Mouse (Mus musculus): ENCODE data around the gene Ccdc34. TPM values are rescaled to one million over a fixed set of nuclear protein-coding genes. Genes with fewer than 3 reads are reported as not detected.
A peak's percentile ranks its signal among the peaks of the same experiment; 100 is the strongest.

Gene Ccdc34
- polyA plus RNA-seq, 1 experiment from 2014 or later, result 37.0 TPM

DNA sequence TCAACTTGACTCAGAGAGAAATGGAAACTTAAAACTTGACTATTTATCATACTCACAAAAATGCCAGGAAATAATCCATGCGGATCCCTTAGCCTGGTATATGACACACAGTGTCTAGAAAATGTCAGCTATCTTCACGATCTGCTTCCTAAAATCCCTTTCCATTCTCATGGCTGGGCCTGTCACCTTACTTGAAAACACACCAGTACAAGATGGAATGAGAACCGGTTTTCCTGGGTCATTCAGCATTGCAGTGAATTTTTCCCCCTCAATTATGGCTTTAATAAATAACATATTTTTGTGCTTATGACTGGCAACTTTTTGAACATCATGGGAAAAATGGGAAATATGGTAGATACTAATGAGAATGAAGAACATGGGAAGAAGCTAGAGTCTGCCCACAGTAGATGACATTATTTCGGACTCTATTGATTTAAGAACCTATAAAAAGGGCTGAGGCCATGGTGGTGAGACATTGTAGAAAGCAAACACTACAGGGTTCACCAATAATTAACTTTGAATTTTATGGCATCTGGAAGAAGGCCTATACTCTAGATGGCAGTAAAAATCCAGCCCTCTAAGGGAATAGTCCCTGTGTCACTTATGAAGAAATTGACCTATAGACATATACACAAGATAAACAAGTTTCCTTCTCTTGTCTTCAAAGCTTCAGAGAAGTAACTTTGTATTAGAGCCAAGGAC is 171.2 kb downstream of the Ccdc34 start:
- H3K9ac ChIP-seq (ENCODE audit: low read length), result no peak overlapping the region
- H3K4me3 ChIP-seq (replicated peaks; ENCODE audit: low read length), result no peak overlapping the region
- H3K27me3 ChIP-seq (ENCODE audit: control insufficient read depth, insufficient read depth, low read length), result no peaks in the 10 kb centered on the region
- 0 out of 2 replicates have a peak overlapping the region, but pooled peaks have one; percentile 36 for H3K27ac ChIP-seq (ENCODE audit: low read length)
- H3K9me3 ChIP-seq (replicated peaks; ENCODE audit: control insufficient read depth, low read length), result no peaks in the 10 kb centered on the region
- peaks cover 30% of the 10 kb centered on the region for H3K4me1 ChIP-seq (ENCODE audit: control insufficient read depth, insufficient read depth, low read length)
- WGBS, result 68% methylated on average over 4 of the region's 4 CpGs
- no peak for ATAC-seq (ENCODE audit: insufficient read depth, low FRiP score)
- no peak overlapping the region for H3K4me2 ChIP-seq (ENCODE audit: low read depth, low read length)
- H3K36me3 ChIP-seq (ENCODE audit: control insufficient read depth, insufficient read depth, low read length), result no peaks in the 10 kb centered on the region

DNA sequence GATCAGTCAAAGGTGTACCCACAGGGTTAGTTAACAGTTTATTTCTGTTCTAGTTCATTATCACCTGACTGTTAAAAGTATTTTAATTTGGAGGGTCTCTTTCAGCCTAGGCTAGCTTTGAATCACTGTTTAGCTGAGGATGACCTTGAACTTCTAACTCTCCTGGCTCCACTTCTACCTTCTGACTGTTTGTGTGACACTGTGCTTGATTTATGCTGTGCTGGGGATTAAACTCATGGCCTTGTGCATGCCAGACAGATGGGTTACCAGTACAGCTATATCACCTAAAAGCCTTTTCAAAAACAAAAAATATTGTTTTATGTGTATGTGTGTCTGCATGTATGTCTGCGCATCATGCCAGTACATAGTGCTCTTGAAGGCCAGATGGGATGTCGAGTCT is 172.8 kb downstream of the Ccdc34 start:
- H3K27ac ChIP-seq (ENCODE audit: low read length), result no peak overlapping the region
- no peaks in the 10 kb centered on the region for H3K27me3 ChIP-seq (ENCODE audit: control insufficient read depth, insufficient read depth, low read length)
- H3K4me2 ChIP-seq (ENCODE audit: low read depth, low read length), result no peak overlapping the region
- no peak overlapping the region for H3K4me3 ChIP-seq (replicated peaks; ENCODE audit: low read length)
- no peaks in the 10 kb centered on the region for H3K9me3 ChIP-seq (replicated peaks; ENCODE audit: control insufficient read depth, low read length)
- no peaks in the 10 kb centered on the region for H3K36me3 ChIP-seq (ENCODE audit: control insufficient read depth, insufficient read depth, low read length)
- H3K4me1 ChIP-seq (ENCODE audit: control insufficient read depth, insufficient read depth, low read length), result peaks cover 30% of the 10 kb centered on the region
- ATAC-seq (ENCODE audit: insufficient read depth, low FRiP score), result no peak
- no peak overlapping the region for H3K9ac ChIP-seq (ENCODE audit: low read length)
- 91% methylated on average over 2 of the region's 2 CpGs for WGBS

DNA sequence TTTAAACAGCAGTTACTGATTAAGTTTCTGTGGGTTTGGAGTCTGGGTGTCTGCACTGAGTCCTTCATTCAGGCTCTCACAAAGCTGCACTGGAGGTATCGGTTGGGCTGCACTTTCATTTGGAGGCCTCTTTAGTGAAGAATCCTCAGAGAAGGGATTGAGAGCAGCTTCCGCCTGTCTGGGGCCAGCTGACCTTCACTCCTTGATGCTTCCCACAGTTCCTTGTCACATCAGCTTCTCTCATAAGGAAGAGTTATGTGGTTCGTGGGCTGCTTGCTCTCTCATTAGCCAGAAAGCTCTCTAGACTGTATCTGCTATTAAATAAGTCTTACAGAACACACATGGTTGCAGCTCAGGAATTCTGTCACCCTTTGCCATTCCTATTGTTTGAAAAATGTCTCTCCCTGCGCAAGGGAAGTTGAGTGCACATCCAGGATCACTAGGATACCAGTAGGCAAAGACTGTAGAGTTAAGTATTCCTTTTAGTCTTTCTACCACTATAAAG is 173.6 kb downstream of the Ccdc34 start:
- peak overlapping the region; percentile 37; the same call in 1 of the 2 replicates for H3K9ac ChIP-seq (ENCODE audit: low read length)
- H3K27me3 ChIP-seq (ENCODE audit: control insufficient read depth, insufficient read depth, low read length), result no peaks in the 10 kb centered on the region
- ATAC-seq (ENCODE audit: insufficient read depth, low FRiP score), result no peak
- WGBS, result 44% methylated on average over 4 of the region's 4 CpGs
- peaks cover 30% of the 10 kb centered on the region for H3K4me1 ChIP-seq (ENCODE audit: control insufficient read depth, insufficient read depth, low read length)
- no peaks in the 10 kb centered on the region for H3K36me3 ChIP-seq (ENCODE audit: control insufficient read depth, insufficient read depth, low read length)
- peak overlapping the region; percentile 89 for H3K27ac ChIP-seq (ENCODE audit: low read length)
- H3K4me2 ChIP-seq (ENCODE audit: low read depth, low read length), result 0 out of 2 replicates have a peak overlapping the region, but pooled peaks have one; percentile 40
- no peaks in the 10 kb centered on the region for H3K9me3 ChIP-seq (replicated peaks; ENCODE audit: control insufficient read depth, low read length)
- no peak overlapping the region for H3K4me3 ChIP-seq (replicated peaks; ENCODE audit: low read length)

DNA sequence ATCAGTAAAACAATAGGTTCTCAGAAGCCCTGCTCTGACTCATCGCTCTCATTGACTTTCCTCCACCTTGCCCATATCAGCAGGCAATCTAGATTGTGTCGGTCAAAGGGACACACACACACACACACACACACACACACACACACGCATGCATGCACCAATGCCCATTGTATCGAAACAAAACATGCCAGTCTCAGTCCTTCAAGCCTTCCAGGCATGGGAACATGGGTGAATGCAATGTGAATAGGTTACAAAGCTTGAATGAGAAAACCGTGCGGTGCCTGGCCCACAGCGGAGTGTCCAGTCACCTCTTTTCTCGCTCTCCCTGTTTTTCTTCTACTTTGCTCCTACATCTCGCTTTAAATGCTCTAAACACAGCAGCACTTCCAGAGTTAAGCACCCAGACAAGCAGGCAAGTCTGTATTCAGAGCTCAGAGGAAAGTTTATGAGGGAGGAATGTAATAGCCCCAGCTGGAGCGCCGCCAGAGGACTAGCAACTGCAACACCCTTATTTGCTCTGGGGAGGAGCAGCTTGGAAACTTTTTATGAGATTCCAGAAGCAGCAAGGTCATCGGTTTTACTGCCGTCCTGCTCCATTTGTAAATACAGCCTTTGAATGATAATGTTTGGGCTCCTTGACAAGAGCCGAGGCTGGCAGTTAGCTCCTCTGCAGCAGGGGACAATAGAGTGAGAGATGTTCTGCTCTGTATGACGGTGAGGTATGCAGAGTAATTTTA is 174.5 kb downstream of the Ccdc34 start:
- Histone ChIP-seq H3K9ac (ENCODE audit: low read length) (peak overlapping the region; percentile 36; the same call in 1 of the 2 replicates), H3K4me3 (replicated peaks; ENCODE audit: low read length) (peak overlapping the region; percentile 18), H3K4me2 (ENCODE audit: low read depth, low read length) (peak overlapping the region; percentile 40), H3K9me3 (replicated peaks; ENCODE audit: control insufficient read depth, low read length) (no peaks in the 10 kb centered on the region), H3K27me3 (ENCODE audit: control insufficient read depth, insufficient read depth, low read length) (no peaks in the 10 kb centered on the region), H3K36me3 (ENCODE audit: control insufficient read depth, insufficient read depth, low read length) (no peaks in the 10 kb centered on the region), H3K4me1 (ENCODE audit: control insufficient read depth, insufficient read depth, low read length) (peaks cover 24% of the 10 kb centered on the region), H3K27ac (ENCODE audit: low read length) (peak overlapping the region; percentile 89)
- peak; percentile 82 for ATAC-seq (ENCODE audit: insufficient read depth, low FRiP score)
- whole genome bisulfite sequencing, result 16% methylated on average over 15 of the region's 15 CpGs

GRCm38 (mm10) chr2:110192702-110193312 is 175.2 kb downstream of the Ccdc34 start:
- peak; percentile 44; the same call in 1 of the 2 replicates for ATAC-seq (ENCODE audit: insufficient read depth, low FRiP score)
- Histone ChIP-seq H3K4me1 (ENCODE audit: control insufficient read depth, insufficient read depth, low read length) (peaks cover 24% of the 10 kb centered on the region), H3K9ac (ENCODE audit: low read length) (no peak overlapping the region), H3K27me3 (ENCODE audit: control insufficient read depth, insufficient read depth, low read length) (no peaks in the 10 kb centered on the region), H3K9me3 (replicated peaks; ENCODE audit: control insufficient read depth, low read length) (no peaks in the 10 kb centered on the region), H3K4me3 (replicated peaks; ENCODE audit: low read length) (0 out of 2 replicates have a peak overlapping the region, but pooled peaks have one; percentile 18), H3K36me3 (ENCODE audit: control insufficient read depth, insufficient read depth, low read length) (no peaks in the 10 kb centered on the region), H3K4me2 (ENCODE audit: low read depth, low read length) (peak overlapping the region; percentile 40), H3K27ac (ENCODE audit: low read length) (peak overlapping the region; percentile 89)
- 24% methylated on average over 3 of the region's 3 CpGs for WGBS

DNA sequence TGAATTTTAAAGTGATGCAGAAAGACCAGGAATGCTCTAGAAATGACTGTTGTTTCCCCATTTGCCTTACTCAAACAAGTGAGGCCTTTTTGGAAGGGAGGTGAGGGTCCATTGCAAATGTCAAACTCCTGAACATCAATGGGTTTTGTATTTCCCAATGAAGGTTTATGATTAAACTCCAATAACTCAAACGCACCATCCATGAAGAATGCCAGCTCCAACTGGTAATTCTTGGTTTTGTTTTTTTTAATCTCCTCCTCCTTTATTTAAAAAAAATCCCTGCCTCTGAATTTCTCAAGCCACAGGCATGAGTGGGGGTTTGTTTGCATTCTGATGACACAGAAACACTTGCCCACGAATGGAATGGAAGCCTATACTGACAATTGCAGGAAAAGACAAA is 178.9 kb downstream of the Ccdc34 start:
- Histone ChIP-seq H3K4me2 (ENCODE audit: low read depth, low read length) (no peak overlapping the region), H3K36me3 (ENCODE audit: control insufficient read depth, insufficient read depth, low read length) (no peaks in the 10 kb centered on the region), H3K9ac (ENCODE audit: low read length) (no peak overlapping the region), H3K27me3 (ENCODE audit: control insufficient read depth, insufficient read depth, low read length) (no peaks in the 10 kb centered on the region), H3K9me3 (replicated peaks; ENCODE audit: control insufficient read depth, low read length) (no peaks in the 10 kb centered on the region), H3K27ac (ENCODE audit: low read length) (no peak overlapping the region), H3K4me1 (ENCODE audit: control insufficient read depth, insufficient read depth, low read length) (peaks cover 18% of the 10 kb centered on the region), H3K4me3 (replicated peaks; ENCODE audit: low read length) (no peak overlapping the region)
- 67% methylated on average over 2 of the region's 2 CpGs for WGBS
- no peak for ATAC-seq (ENCODE audit: insufficient read depth, low FRiP score)

GRCm38 (mm10) chr2:110199648-110200047 is 182.0 kb downstream of the Ccdc34 start:
- ATAC-seq (ENCODE audit: insufficient read depth, low FRiP score), result no peak
- WGBS, result 21% methylated on average over 1 of the region's 1 CpGs
- 0 out of 2 replicates have a peak, but pooled peaks cover 3% of the 10 kb centered on the region for H3K4me1 ChIP-seq (ENCODE audit: control insufficient read depth, insufficient read depth, low read length)

GRCm38 (mm10) chr2:110201770-110202169 is 184.2 kb downstream of the Ccdc34 start:
- no peak overlapping the region for H3K4me3 ChIP-seq (replicated peaks; ENCODE audit: low read length)
- WGBS, result 75% methylated on average over 4 of the region's 4 CpGs
- ATAC-seq (ENCODE audit: insufficient read depth, low FRiP score), result no peak
- H3K4me2 ChIP-seq (ENCODE audit: low read depth, low read length), result no peak overlapping the region
- no peaks in the 10 kb centered on the region for H3K27me3 ChIP-seq (ENCODE audit: control insufficient read depth, insufficient read depth, low read length)
- no peaks in the 10 kb centered on the region for H3K36me3 ChIP-seq (ENCODE audit: control insufficient read depth, insufficient read depth, low read length)
- H3K4me1 ChIP-seq (ENCODE audit: control insufficient read depth, insufficient read depth, low read length), result 0 out of 2 replicates have a peak, but pooled peaks cover 3% of the 10 kb centered on the region
- H3K9ac ChIP-seq (ENCODE audit: low read length), result no peak overlapping the region
- H3K9me3 ChIP-seq (replicated peaks; ENCODE audit: control insufficient read depth, low read length), result no peaks in the 10 kb centered on the region
- H3K27ac ChIP-seq (ENCODE audit: low read length), result no peak overlapping the region

More at GRCm38 (mm10) chr2:110199648-110200047, 182.0 kb downstream of the Ccdc34 start:
- H3K9ac ChIP-seq (ENCODE audit: low read length), result no peak overlapping the region
- H3K4me3 ChIP-seq (replicated peaks; ENCODE audit: low read length), result no peak overlapping the region
- H3K4me2 ChIP-seq (ENCODE audit: low read depth, low read length), result no peak overlapping the region
- H3K36me3 ChIP-seq (ENCODE audit: control insufficient read depth, insufficient read depth, low read length), result no peaks in the 10 kb centered on the region
- H3K27ac ChIP-seq (ENCODE audit: low read length), result 0 out of 2 replicates have a peak overlapping the region, but pooled peaks have one; percentile 17
- H3K27me3 ChIP-seq (ENCODE audit: control insufficient read depth, insufficient read depth, low read length), result no peaks in the 10 kb centered on the region
- no peaks in the 10 kb centered on the region for H3K9me3 ChIP-seq (replicated peaks; ENCODE audit: control insufficient read depth, low read length)
